Mouse (Mus musculus) liver, postnatal 0 days (tissue): Measurements from ENCODE around the gene Bpi. TPM values are rescaled to one million over a fixed set of nuclear protein-coding genes. Genes with fewer than 3 reads are reported as not detected.

Experiments used
- ATAC-seq: fragments of 200-750 bp; cut with Nextera tagmentation; 2 replicates; pipeline ENCODE4 v1.8.0; 2017; ENCODE audit warnings: mild to moderate bottlenecking, moderate library complexity
- DNase-seq: peaks from one replicate; pipeline ENCODE4 v3.0.0-alpha.2; 2016
- H3K27ac ChIP-seq: fragments of 300-500 bp; sonication (generic); 2 replicates; pipeline ENCODE4 v1.5.1; 2014; ENCODE audit warnings: antibody characterized with exemption, moderate library complexity, mild to moderate bottlenecking, low read depth
- H3K27me3 ChIP-seq: fragments of 300-500 bp; sonication (generic); 2 replicates; pipeline ENCODE4 v1.6.1; 2014; ENCODE audit warnings: low read length, control low read depth, mixed read lengths; ENCODE audit not compliant: insufficient read depth
- H3K36me3 ChIP-seq: fragments of 300-500 bp; sonication (generic); replicated peaks from 2 replicates; pipeline ENCODE4 v1.6.1; 2014; ENCODE audit warnings: mild to moderate bottlenecking, control low read depth, low read length, moderate library complexity, mixed read lengths; ENCODE audit not compliant: insufficient read depth
- H3K4me1 ChIP-seq: fragments of 300-500 bp; sonication (generic); 2 replicates; pipeline ENCODE4 v1.6.1; 2014; ENCODE audit warnings: antibody characterized with exemption, mild to moderate bottlenecking, control low read depth; ENCODE audit not compliant: insufficient read depth
- H3K4me2 ChIP-seq: fragments of 300-500 bp; sonication (generic); 2 replicates; pipeline ENCODE4 v1.6.1; 2014; ENCODE audit warnings: low read depth, mild to moderate bottlenecking, low read length, moderate library complexity, mixed read lengths
- H3K4me3 ChIP-seq: fragments of 300-500 bp; sonication (generic); 2 replicates; pipeline ENCODE4 v1.5.1; 2014; ENCODE audit warnings: low read depth, low read length
- H3K9ac ChIP-seq: fragments of 300-500 bp; sonication (generic); replicated peaks from 2 replicates; pipeline ENCODE4 v1.6.1; 2014; ENCODE audit warnings: mild to moderate bottlenecking, moderate library complexity
- H3K9me3 ChIP-seq: fragments of 300-500 bp; sonication (generic); 2 replicates; pipeline ENCODE4 v1.6.1; 2016; ENCODE audit warnings: mild to moderate bottlenecking, control low read depth, low read length, mixed read lengths
- CTCF ChIP-seq: sonication (generic); IDR thresholded peaks from 2 replicates; pipeline ENCODE4 v1.5.1; 2016; ENCODE audit warnings: antibody characterized with exemption, low read depth
- EP300 ChIP-seq: IDR thresholded peaks from 2 replicates; pipeline ENCODE4 v1.6.1; 2016; ENCODE audit warnings: antibody characterized with exemption, low read depth, mild to moderate bottlenecking
- WGBS: fragments of 180-500 bp; shearing (Covaris S2); extraction: QIAGEN DNeasy Blood & Tissue Kit; methylation state at CpG from one replicate; pipeline ENCODE4 v1.1.7; 2014; ENCODE audit not compliant: insufficient replicate concordance; 5-methylcytosine and 5-hydroxymethylcytosine counted together
- polyA plus RNA-seq: library from polyadenylated mRNA; unstranded; fragments of >200 nt; fragmentation: Nextera tagmentation; extraction: Ambion mirVana; gene quantifications from 2 replicates; pipeline ENCODE4 v1.2.1, GENCODE M21; 2015

The Bpi gene
- not detected in 2 replicates for polyA plus RNA-seq

- Histone ChIP-seq H3K4me2 (peak within 1 kb of the TSS; percentile 32; the same call in 1 of the 2 replicates), H3K27me3 (no peaks in the 10 kb centered on the region), H3K9ac (no peak within 1 kb of the TSS), H3K27ac (no peak within 1 kb of the TSS), H3K36me3 (no peaks in the 10 kb centered on the region), H3K4me3 (no peak within 1 kb of the TSS), H3K4me1 (peaks cover 4% of the 10 kb centered on the region; the same call in 1 of the 2 replicates), H3K9me3 (no peaks in the 10 kb centered on the region)
- 28% methylated on average over 18 of the region's 18 CpGs for WGBS
- TF ChIP-seq CTCF (no peak), EP300 (no peak)
- peak; percentile 53 for DNase-seq
- ATAC-seq: no peak
Measured at GRCm38 (mm10) chr2:158258005-158258418, at the start of gene Bpi. Gene Bpi (plus strand): TSS chr2:158258094.

GRCm38 (mm10) chr2:158209776-158210175 is 48.1 kb upstream of the Bpi start:
- WGBS: 46% methylated on average over 9 of the region's 9 CpGs
- no peak for TF ChIP-seq EP300
- TF ChIP-seq CTCF: no peak
- Histone ChIP-seq H3K36me3 (no peaks in the 10 kb centered on the region), H3K4me2 (no peak overlapping the region), H3K27ac (no peak overlapping the region), H3K4me3 (no peak overlapping the region), H3K9me3 (no peaks in the 10 kb centered on the region), H3K9ac (no peak overlapping the region), H3K4me1 (peaks cover 8% of the 10 kb centered on the region; the same call in 1 of the 2 replicates), H3K27me3 (no peaks in the 10 kb centered on the region; the same call in 1 of the 2 replicates)
- ATAC-seq (no peak), DNase-seq (no peak)

GRCm38 (mm10) chr2:158210503-158210902 is 47.4 kb upstream of the Bpi start:
- H3K27ac ChIP-seq: no peak overlapping the region
- WGBS: 43% methylated on average over 4 of the region's 4 CpGs
- H3K9ac ChIP-seq: no peak overlapping the region
- H3K27me3 ChIP-seq: no peaks in the 10 kb centered on the region; the same call in 1 of the 2 replicates
- TF ChIP-seq EP300 (no peak), CTCF (no peak)
- no peaks in the 10 kb centered on the region for H3K36me3 ChIP-seq
- peaks cover 8% of the 10 kb centered on the region; the same call in 1 of the 2 replicates for H3K4me1 ChIP-seq
- no peaks in the 10 kb centered on the region for H3K9me3 ChIP-seq
- no peak for ATAC-seq
- no peak overlapping the region for H3K4me2 ChIP-seq
- no peak overlapping the region for H3K4me3 ChIP-seq
- DNase-seq: no peak

DNA sequence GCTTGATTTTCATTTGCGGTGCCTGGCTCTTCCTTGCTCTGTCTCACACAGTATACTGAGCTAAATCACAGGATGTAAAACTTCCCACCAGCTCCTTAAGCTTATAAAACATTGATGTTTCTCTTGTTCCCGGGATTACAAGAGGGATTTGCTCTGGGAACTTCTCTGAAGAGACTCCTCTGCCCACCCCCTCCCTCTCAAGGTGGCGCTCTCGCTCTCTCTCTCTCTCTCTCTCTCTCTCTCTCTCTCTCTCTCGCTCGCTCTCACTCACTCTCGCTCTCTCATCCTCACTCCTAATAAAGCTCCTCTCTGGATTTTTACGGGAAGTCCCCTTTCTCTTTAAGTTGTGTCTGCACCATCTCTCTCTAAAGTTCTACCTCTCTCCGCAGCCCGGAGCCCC is 46.9 kb upstream of the Bpi start:
- 46% methylated on average over 10 of the region's 10 CpGs for WGBS
- no peaks in the 10 kb centered on the region for H3K9me3 ChIP-seq
- H3K4me3 ChIP-seq: no peak overlapping the region
- H3K36me3 ChIP-seq: no peaks in the 10 kb centered on the region
- H3K9ac ChIP-seq: no peak overlapping the region
- peak overlapping the region; percentile 9; the same call in 1 of the 2 replicates for H3K4me2 ChIP-seq
- no peaks in the 10 kb centered on the region; the same call in 1 of the 2 replicates for H3K27me3 ChIP-seq
- TF ChIP-seq EP300 (no peak), CTCF (0 out of 2 replicates have a peak, but pooled peaks have one; percentile 11)
- ATAC-seq: no peak
- peaks cover 11% of the 10 kb centered on the region; the same call in 1 of the 2 replicates for H3K4me1 ChIP-seq
- H3K27ac ChIP-seq: no peak overlapping the region
- no peak for DNase-seq

DNA sequence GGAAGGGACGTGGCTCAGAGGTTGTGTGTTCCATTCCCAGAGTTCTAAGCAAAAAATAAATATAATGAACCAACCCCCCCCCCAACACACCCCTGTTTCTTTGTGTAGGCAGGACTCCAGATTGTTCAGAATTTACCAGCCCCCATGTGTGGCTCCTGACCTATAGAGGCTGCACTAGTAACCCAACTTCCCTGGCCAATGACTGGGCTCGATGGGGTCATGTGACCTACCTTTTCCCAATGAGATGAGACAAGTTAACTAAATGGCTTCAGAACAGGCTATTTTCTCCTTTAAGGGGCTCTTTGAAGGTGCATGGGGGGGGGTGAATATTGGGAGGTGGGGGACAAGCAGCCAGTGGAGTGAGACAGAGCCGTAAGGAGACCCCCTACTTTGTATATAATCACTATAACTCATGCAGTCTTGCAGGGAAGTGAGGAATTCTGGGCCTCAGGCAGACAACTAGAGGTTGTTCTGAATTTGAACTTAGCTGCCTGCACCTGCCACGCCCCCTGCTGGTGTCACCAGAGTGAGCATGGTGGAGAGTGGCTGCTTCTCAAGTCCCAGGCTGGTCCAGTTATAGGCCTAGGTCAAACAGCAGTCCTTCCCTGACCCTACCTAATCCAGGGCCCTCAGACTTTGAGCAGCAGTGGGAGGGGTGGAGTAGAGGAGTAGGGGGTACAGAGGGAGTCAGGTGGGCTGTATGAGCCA is 46.0 kb upstream of the Bpi start:
- Histone ChIP-seq H3K9ac (no peak overlapping the region), H3K27ac (no peak overlapping the region), H3K4me1 (peaks cover 11% of the 10 kb centered on the region; the same call in 1 of the 2 replicates), H3K4me2 (no peak overlapping the region), H3K36me3 (no peaks in the 10 kb centered on the region), H3K27me3 (no peaks in the 10 kb centered on the region; the same call in 1 of the 2 replicates), H3K4me3 (no peak overlapping the region), H3K9me3 (no peaks in the 10 kb centered on the region)
- DNase-seq: peak; percentile 45
- ATAC-seq: peak; percentile 65
- WGBS: 62% methylated on average over 4 of the region's 4 CpGs
- no peak for TF ChIP-seq EP300
- TF ChIP-seq CTCF: peak; percentile 54

DNA sequence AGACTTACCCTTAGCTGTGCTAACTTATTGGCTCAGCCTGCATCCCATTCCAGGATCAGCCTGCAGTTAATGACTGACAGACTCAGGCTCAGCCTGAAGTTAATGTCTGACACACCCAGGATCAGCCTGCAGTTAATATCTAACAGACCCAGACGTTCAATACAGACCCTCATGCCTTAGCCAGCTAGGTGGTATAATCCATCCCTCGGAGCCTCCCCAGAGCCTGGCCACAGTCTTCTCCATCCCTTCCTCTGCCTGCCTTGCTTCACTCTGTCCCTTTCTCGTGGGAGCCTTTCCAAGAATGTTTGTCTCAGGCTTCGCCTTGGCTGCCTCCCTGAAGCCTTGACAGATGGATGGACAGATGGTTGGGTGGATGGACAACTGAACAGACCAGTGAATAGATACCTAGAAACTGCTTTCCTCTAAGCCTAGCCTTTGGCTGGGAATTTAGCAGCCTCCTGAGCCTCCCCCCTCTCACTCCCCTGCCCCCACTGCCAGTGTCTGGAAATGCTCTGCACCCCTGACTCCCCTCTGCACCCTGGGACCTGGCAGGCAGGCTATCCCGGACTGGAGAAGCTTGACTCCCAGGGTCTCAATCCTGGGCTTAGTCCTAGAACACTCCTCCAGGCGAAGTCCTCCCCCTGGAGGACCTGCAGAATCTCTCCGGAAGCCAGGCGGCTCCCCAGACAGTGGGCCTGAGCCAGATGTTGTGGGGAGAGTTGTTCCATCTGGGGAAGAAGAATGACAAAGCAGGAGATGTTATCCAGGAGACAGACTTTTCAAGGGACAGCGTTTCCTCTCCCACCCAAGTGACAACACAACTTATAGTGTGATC is 42.4 kb upstream of the Bpi start:
- H3K4me3 ChIP-seq: no peak overlapping the region
- no peaks in the 10 kb centered on the region for H3K9me3 ChIP-seq
- no peaks in the 10 kb centered on the region for H3K27me3 ChIP-seq
- no peaks in the 10 kb centered on the region for H3K36me3 ChIP-seq
- H3K4me2 ChIP-seq: peak overlapping the region; percentile 29; the same call in 1 of the 2 replicates
- no peak for DNase-seq
- H3K9ac ChIP-seq: no peak overlapping the region
- H3K27ac ChIP-seq: no peak overlapping the region
- H3K4me1 ChIP-seq: peaks cover 8% of the 10 kb centered on the region; the same call in 1 of the 2 replicates
- ATAC-seq: no peak
- no peak for TF ChIP-seq CTCF
- no peak for TF ChIP-seq EP300
- WGBS: 48% methylated on average over 9 of the region's 9 CpGs
